Mouse (Mus musculus): ENCODE results near the gene Pitpnm1. TPM values are rescaled to one million over a fixed set of nuclear protein-coding genes. Genes with fewer than 3 reads are reported as not detected.
A peak's percentile ranks its signal among the peaks of the same experiment; 100 is the strongest.

The Pitpnm1 gene
- polyA plus RNA-seq, 1 experiment, result not detected

DNA sequence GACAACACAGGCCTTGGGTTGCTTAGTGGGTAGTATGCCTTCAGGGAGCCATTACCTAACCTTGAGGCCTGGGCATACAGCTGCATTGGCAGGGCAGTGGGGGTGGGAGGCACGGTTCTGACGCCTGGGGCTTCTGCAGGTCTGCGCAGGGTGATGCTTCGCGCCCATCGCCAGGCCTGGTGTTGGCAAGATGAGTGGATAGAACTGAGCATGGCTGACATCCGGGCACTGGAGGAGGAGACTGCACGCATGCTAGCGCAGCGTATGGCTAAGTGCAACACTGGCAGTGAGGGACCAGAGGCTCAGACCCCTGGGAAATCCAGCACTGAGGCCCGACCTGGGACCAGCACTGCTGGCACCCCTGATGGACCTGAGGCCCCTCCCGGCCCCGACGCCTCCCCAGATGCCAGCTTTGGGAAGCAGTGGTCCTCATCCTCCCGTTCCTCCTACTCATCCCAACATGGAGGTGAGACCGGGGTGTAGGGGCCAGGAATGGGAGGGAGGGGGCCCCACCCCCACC is 4.9 kb downstream of the Pitpnm1 start:
- H3K27ac ChIP-seq (ENCODE audit: insufficient read depth, low read depth, low read length), result no peak overlapping the region
- peaks cover 22% of the 10 kb centered on the region for H3K4me1 ChIP-seq (ENCODE audit: control insufficient read depth, insufficient read depth, low read length)
- H3K4me3 ChIP-seq (ENCODE audit: insufficient read depth, low read depth, low read length), result no peak overlapping the region
- TF ChIP-seq POLR2A (IDR thresholded peaks at IDR 0.05; ENCODE audit: insufficient read depth, low read depth, low read length) (no peak), CTCF (IDR thresholded peaks at IDR 0.05; ENCODE audit: insufficient read depth, low read depth, low read length) (no peak)
- WGBS, result 93% methylated on average over 16 of the region's 16 CpGs

DNA sequence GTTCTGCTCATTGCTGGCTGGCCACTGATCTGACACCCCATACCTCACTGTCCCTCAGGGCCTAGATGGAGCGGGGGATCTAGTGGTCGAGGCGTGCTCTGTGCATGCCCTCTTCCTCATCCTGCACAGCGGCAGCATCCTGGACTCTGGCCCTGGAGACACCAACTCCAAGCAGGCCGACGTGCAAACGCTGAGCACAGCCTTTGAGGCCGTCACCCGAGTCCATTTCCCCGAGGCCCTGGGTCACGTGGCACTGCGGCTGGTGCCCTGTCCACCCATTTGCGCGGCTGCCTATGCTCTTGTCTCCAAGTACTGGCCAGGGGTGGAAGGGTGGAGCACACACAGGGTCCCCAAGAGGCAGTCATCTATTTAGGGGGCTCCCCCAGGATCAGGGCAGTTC is 6.9 kb downstream of the Pitpnm1 start:
- no peak overlapping the region for H3K4me3 ChIP-seq (ENCODE audit: insufficient read depth, low read depth, low read length)
- TF ChIP-seq POLR2A (IDR thresholded peaks at IDR 0.05; ENCODE audit: insufficient read depth, low read depth, low read length), result no peak
- TF ChIP-seq CTCF (IDR thresholded peaks at IDR 0.05; ENCODE audit: insufficient read depth, low read depth, low read length), result no peak
- WGBS, result 91% methylated on average over 14 of the region's 14 CpGs
- no peak overlapping the region for H3K27ac ChIP-seq (ENCODE audit: insufficient read depth, low read depth, low read length)
- H3K4me1 ChIP-seq (ENCODE audit: control insufficient read depth, insufficient read depth, low read length), result peaks cover 14% of the 10 kb centered on the region

DNA sequence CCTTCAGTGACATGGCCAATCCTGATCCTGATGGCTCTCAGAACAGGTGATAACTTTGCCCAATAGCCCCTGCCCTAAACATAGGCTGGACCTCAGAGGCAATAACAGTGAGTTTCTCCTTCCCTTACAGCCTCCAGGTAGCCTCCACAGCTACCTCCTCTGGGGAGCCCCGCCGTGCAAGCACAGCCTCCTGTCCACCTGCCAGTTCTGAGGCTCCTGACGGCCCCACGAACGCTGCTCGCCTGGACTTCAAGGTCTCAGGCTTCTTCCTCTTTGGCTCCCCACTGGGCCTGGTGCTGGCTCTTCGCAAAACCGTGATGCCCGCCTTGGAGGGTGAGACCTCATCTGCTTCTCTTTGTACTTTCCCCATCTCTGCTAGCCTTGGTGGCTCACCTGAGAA is 8.7 kb downstream of the Pitpnm1 start:
- H3K27ac ChIP-seq (ENCODE audit: insufficient read depth, low read depth, low read length), result no peak overlapping the region
- peaks cover 11% of the 10 kb centered on the region for H3K4me1 ChIP-seq (ENCODE audit: control insufficient read depth, insufficient read depth, low read length)
- H3K4me3 ChIP-seq (ENCODE audit: insufficient read depth, low read depth, low read length), result no peak overlapping the region
- TF ChIP-seq CTCF (IDR thresholded peaks at IDR 0.05; ENCODE audit: insufficient read depth, low read depth, low read length) (no peak), POLR2A (IDR thresholded peaks at IDR 0.05; ENCODE audit: insufficient read depth, low read depth, low read length) (no peak)
- 89% methylated on average over 9 of the region's 9 CpGs for WGBS

DNA sequence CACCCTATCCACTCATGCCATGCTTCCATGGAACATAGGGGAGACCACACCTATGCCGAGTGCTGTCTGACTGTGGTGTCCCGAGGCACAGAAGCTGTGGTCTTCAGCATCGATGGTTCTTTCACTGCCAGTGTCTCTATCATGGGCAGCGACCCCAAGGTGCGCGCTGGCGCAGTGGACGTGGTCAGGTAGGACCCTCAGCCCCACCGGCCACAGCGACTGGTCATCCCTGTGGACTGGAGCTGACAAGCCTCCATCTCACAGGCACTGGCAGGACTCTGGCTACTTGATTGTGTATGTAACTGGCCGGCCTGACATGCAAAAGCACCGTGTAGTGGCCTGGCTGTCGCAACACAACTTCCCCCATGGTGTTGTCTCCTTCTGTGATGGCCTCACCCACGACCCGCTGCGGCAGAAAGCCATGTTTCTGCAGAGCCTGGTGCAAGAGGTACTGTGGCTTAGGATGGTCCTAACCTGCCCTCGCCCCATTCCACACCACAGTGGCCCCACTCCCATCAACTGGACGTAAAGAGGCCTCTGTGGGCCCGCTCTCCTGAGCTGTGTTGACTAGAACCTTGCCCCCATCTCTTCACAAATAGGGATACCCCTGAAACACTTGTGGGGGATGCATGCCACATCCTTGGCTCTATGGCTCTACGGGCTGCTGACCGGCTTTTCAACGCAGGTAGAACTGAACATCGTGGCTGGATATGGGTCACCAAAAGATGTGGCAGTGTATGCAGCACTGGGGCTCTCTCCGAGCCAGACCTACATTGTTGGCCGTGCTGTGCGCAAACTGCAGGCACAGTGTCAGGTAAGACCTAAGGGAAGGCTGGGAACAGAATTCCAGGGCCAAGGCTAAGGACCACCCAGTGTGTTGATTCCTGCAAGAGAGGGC is 12.5 kb downstream of the Pitpnm1 start:
- Histone ChIP-seq H3K27ac (ENCODE audit: insufficient read depth, low read depth, low read length) (peak overlapping the region; percentile 25), H3K4me1 (ENCODE audit: control insufficient read depth, insufficient read depth, low read length) (peaks cover 16% of the 10 kb centered on the region), H3K4me3 (ENCODE audit: insufficient read depth, low read depth, low read length) (no peak overlapping the region)
- 93% methylated on average over 26 of the region's 26 CpGs for whole genome bisulfite sequencing
- TF ChIP-seq POLR2A (IDR thresholded peaks at IDR 0.05; ENCODE audit: insufficient read depth, low read depth, low read length), result no peak
- TF ChIP-seq CTCF (IDR thresholded peaks at IDR 0.05; ENCODE audit: insufficient read depth, low read depth, low read length), result no peak

DNA sequence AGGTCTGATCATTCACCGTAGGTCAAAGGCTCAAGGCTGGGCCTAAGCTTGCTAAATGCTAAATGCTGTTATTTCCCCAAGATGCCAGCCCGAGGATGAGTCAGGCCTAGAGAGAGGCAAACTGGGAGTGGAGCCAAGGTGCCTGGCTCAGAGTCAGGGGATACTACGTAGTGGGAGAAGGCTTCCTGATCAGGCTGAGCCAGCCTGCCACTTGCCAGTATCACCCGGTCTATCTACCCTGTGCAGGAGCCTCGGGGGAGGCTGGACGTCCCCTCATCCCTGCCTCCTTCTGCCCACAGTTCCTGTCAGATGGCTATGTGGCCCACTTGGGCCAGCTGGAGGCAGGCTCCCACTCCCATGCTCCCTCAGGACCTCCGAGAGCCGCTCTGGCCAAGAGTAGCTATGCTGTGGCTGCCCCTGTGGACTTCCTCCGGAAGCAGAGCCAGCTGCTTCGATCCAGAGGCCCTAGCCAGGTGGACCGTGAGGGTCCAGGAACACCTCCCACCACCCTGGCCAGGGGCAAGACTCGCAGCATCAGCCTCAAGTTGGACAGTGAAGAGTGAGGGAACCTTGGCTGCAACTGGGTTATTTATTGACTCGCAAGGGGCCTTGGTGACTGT is 13.5 kb downstream of the Pitpnm1 start:
- 45% methylated on average over 13 of the region's 13 CpGs for WGBS
- Histone ChIP-seq H3K27ac (ENCODE audit: insufficient read depth, low read depth, low read length) (peak overlapping the region; percentile 25), H3K4me1 (ENCODE audit: control insufficient read depth, insufficient read depth, low read length) (peaks cover 16% of the 10 kb centered on the region), H3K4me3 (ENCODE audit: insufficient read depth, low read depth, low read length) (no peak overlapping the region)
- TF ChIP-seq CTCF (IDR thresholded peaks at IDR 0.05; ENCODE audit: insufficient read depth, low read depth, low read length) (no peak), POLR2A (IDR thresholded peaks at IDR 0.05; ENCODE audit: insufficient read depth, low read depth, low read length) (no peak)

DNA sequence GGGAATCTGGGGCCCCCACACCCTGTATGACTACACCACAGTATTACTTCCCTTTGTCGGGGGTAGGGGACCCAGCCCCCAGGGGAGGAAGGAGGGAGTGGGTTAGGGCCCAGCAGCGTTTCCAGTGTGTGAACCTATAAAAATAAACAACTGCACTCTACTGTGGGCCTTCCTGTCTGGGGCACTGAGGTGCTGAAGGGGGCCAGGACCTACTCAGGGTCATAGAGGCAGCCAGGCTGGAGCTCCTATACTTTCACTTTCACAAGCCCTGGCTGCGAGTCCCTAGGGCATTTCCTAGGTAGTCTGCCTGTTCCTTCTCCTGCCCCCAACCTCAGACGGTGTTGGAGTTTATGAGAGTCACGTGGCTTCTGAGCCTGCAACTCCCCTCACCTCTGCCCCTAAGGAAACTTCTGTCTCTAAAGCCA is 14.0 kb downstream of the Pitpnm1 start:
- no peak overlapping the region for H3K4me3 ChIP-seq (ENCODE audit: insufficient read depth, low read depth, low read length)
- TF ChIP-seq POLR2A (IDR thresholded peaks at IDR 0.05; ENCODE audit: insufficient read depth, low read depth, low read length) (no peak), CTCF (IDR thresholded peaks at IDR 0.05; ENCODE audit: insufficient read depth, low read depth, low read length) (no peak)
- H3K27ac ChIP-seq (ENCODE audit: insufficient read depth, low read depth, low read length), result peak overlapping the region; percentile 25; the same call in 1 of the 2 replicates

DNA sequence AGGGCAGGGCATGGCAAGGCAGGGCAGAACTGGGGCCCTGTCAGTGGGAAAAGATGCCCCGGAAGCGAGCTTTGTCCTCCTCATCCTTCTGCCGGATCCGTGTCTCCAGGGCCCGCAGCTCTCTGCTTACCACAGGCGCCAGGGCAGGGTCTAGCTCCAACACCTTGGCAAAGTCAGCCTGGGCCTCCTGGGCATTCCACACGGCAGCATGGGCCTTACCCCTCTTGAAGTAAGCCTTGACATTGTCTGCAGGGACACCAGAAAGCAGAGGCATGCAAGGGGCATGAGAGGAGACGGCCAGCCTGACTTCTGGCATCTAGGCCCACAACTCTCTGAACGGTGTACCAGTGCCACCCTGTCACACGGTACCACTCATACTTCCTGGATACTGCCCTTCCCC is 14.8 kb downstream of the Pitpnm1 start:
- 85% methylated on average over 10 of the region's 10 CpGs for WGBS
- no peak for TF ChIP-seq CTCF (IDR thresholded peaks at IDR 0.05; ENCODE audit: insufficient read depth, low read depth, low read length)
- no peak for TF ChIP-seq POLR2A (IDR thresholded peaks at IDR 0.05; ENCODE audit: insufficient read depth, low read depth, low read length)
- Histone ChIP-seq H3K27ac (ENCODE audit: insufficient read depth, low read depth, low read length) (no peak overlapping the region), H3K4me1 (ENCODE audit: control insufficient read depth, insufficient read depth, low read length) (peaks cover 16% of the 10 kb centered on the region), H3K4me3 (ENCODE audit: insufficient read depth, low read depth, low read length) (no peak overlapping the region)

More for the DNA sequence above, 14.0 kb downstream of the Pitpnm1 start:
- H3K4me1 ChIP-seq (ENCODE audit: control insufficient read depth, insufficient read depth, low read length), result peaks cover 16% of the 10 kb centered on the region
- 71% methylated on average over 5 of the region's 5 CpGs for WGBS

DNA sequence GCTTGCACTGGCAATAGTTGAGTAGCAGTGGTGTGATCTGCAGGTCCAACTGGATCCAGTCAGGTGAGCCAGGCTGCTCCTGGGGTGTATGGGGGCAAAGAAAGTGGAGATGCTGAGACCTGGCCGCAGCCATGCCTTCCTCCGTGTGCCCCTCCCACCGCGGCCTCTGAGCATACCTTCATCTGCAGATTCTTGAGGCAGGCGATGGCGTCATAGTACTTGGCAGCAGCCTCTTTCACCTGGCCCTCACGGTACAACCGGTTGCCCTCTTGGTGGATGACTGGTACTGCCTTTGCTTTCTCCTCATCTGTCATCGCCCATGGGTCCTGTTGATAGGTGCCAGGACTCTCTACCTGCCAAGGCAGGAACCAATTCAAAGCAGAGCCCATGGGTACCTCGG is 15.3 kb downstream of the Pitpnm1 start:
- Histone ChIP-seq H3K4me3 (ENCODE audit: insufficient read depth, low read depth, low read length) (no peak overlapping the region), H3K4me1 (ENCODE audit: control insufficient read depth, insufficient read depth, low read length) (peaks cover 16% of the 10 kb centered on the region), H3K27ac (ENCODE audit: insufficient read depth, low read depth, low read length) (no peak overlapping the region)
- WGBS, result 97% methylated on average over 10 of the region's 10 CpGs
- TF ChIP-seq POLR2A (IDR thresholded peaks at IDR 0.05; ENCODE audit: insufficient read depth, low read depth, low read length) (no peak), CTCF (IDR thresholded peaks at IDR 0.05; ENCODE audit: insufficient read depth, low read depth, low read length) (no peak)

DNA sequence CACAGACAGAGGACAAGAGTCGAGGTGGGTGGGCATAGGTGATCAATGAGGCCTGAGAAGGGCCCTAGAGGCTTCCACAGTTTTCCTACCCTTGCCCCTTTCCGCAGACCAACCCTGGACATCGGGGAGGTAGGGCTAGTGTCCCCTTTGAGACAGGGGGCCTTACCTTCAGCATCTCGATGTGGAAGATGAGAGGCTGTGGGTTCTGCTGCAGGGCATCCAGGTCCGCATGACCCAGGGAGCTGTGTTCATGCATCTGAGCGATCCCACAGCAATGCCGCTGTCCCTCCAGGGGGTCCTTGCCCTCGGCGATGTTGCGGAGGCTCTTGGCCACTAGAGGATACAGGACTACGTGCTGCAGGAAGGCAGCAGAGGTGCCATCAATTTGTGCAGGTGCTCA is 16.0 kb downstream of the Pitpnm1 start:
- H3K27ac ChIP-seq (ENCODE audit: insufficient read depth, low read depth, low read length), result no peak overlapping the region
- peaks cover 19% of the 10 kb centered on the region for H3K4me1 ChIP-seq (ENCODE audit: control insufficient read depth, insufficient read depth, low read length)
- H3K4me3 ChIP-seq (ENCODE audit: insufficient read depth, low read depth, low read length), result no peak overlapping the region
- WGBS, result 87% methylated on average over 11 of the region's 11 CpGs
- TF ChIP-seq CTCF (IDR thresholded peaks at IDR 0.05; ENCODE audit: insufficient read depth, low read depth, low read length), result no peak
- no peak for TF ChIP-seq POLR2A (IDR thresholded peaks at IDR 0.05; ENCODE audit: insufficient read depth, low read depth, low read length)

All from olfactory bulb, adult 2 months (tissue).